Mouse (Mus musculus): ENCODE results near the gene Ttc30b.

GRCm38 (mm10) chr2:75959850-75960365, 21.5 kb upstream of the Ttc30b start:
- TF ChIP-seq CTCF (IDR thresholded peaks at IDR 0.05; ENCODE audit: extremely low read depth, insufficient read length, insufficient replicate concordance, low read depth, low read length): no peak
- no peak for TF ChIP-seq POLR2A (IDR thresholded peaks at IDR 0.05; ENCODE audit: low read depth, low read length)
